ENCODE assay signal across 21 mouse cellular contexts in the genomic region with DNA sequence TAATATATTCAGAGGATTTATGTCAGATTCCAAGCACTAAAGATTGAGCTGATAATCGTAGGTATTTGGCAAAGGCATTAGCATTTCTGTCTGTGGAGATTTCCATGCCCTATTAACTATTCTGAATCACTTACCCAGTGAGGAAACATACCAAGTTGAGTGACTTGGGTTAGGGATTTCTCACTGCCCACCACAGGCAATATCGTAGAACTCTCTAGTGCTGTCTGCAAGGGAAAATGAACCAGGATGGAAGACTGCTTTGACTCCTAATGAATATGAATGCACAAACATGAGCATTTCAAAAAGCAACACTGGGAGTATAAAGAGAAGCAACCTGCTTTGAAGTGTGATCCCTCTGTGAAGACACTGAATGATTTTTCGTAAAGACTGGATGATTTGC.
A peak's percentile ranks its signal among the peaks of the same experiment; 100 is the strongest.
DNase-seq lines count a peak whose midpoint lies in the region; ATAC-seq and TF ChIP-seq lines count a peak whose summit lies in the region.
"Had no signal": no experiment of that assay in that cellular context is flagged by ENCODE, and none has a peak within 500 bp of the region (broad histone marks: within the 10 kb centered on the region; RNA-seq: fewer than 3 reads in every experiment).

No protein-coding gene starts in this region.

- DNase-seq in kidney, adult 9 months, result peak; percentile 7
- DNase-seq in kidney, postnatal 4 days, result no peak
- peak; percentile 62 for DNase-seq in brain, embryonic 14.5 days (ENCODE audit: low read depth)
- peak; percentile 1 for DNase-seq in embryo, embryonic 9.5 days (ENCODE audit: extremely low spot score)
- DNase-seq in midbrain, embryonic 14.5 days, result peak; percentile 44
- DNase-seq in urinary bladder, postnatal 4 days (ENCODE audit: low spot score in 2 of 2), result no peak
- DNase-seq: adrenal gland, postnatal 14 days; cerebellum, adult 18-20 months; cerebellum, adult 9-11 months; gastrocnemius, postnatal 36 days; heart, adult 18-20 months; heart, postnatal 14 days had no signal

- peaks cover 4% of the 10 kb centered on the region; the same call in 1 of the 2 replicates for H3K4me1 ChIP-seq in midbrain, embryonic 14.5 days (ENCODE audit: control insufficient read depth, insufficient read depth, low read length)
- H3K4me1 ChIP-seq: embryonic facial prominence, embryonic 12.5 days; heart, embryonic 10.5 days; hindbrain, embryonic 13.5 days had no signal

- no peak for ATAC-seq in midbrain, embryonic 14.5 days (ENCODE audit: low FRiP score, low TSS enrichment)
- no peak for ATAC-seq in erythroid progenitor cell, adult 5-6 weeks (replicated peaks; ENCODE audit: low FRiP score, poor library complexity, severe bottlenecking)
- ATAC-seq: activated CD4-positive, CD25-positive, alpha-beta regulatory T cell, adult 4 months; forebrain, embryonic 14.5 days; hindbrain, postnatal 0 days; Patski had no signal

- no peak for TF ChIP-seq POLR2A in brain, embryonic 14.5 days (IDR thresholded peaks at IDR 0.05; ENCODE audit: borderline replicate concordance, extremely low read depth, insufficient read depth, insufficient read length, poor library complexity, severe bottlenecking)

- H3K27ac ChIP-seq in midbrain, embryonic 14.5 days (replicated peaks; ENCODE audit: low read depth, low read length), result no peak overlapping the region
- H3K27ac ChIP-seq: embryonic facial prominence, embryonic 12.5 days; heart, embryonic 10.5 days; hindbrain, embryonic 13.5 days; hindbrain, postnatal 0 days had no signal

- no peak overlapping the region for H3K4me3 ChIP-seq in midbrain, embryonic 14.5 days (replicated peaks; ENCODE audit: low read depth, low read length)
- H3K4me3 ChIP-seq: embryonic facial prominence, embryonic 12.5 days; heart, embryonic 10.5 days; hindbrain, embryonic 13.5 days had no signal

- no peak overlapping the region for H3K9ac ChIP-seq in midbrain, embryonic 14.5 days (replicated peaks; ENCODE audit: low read length)
- H3K9ac ChIP-seq: embryonic facial prominence, embryonic 12.5 days; hindbrain, embryonic 13.5 days had no signal

- TF ChIP-seq CTCF in brain, embryonic 14.5 days (IDR thresholded peaks at IDR 0.05; ENCODE audit: borderline replicate concordance, extremely low read depth, insufficient read depth, insufficient read length), result no peak

- 4% methylated on average over 3 of the region's 3 CpGs for WGBS in midbrain, embryonic 14.5 days

- no peaks in the 10 kb centered on the region for H3K36me3 ChIP-seq in midbrain, embryonic 14.5 days (ENCODE audit: control insufficient read depth, insufficient read depth, low read length)
- H3K36me3 ChIP-seq: embryonic facial prominence, embryonic 12.5 days; heart, embryonic 10.5 days; hindbrain, embryonic 13.5 days had no signal

- no peaks in the 10 kb centered on the region for H3K9me3 ChIP-seq in midbrain, embryonic 14.5 days (ENCODE audit: control insufficient read depth, low read length)
- H3K9me3 ChIP-seq: embryonic facial prominence, embryonic 12.5 days; heart, embryonic 10.5 days; hindbrain, embryonic 13.5 days had no signal

- H3K4me2 ChIP-seq in midbrain, embryonic 14.5 days (ENCODE audit: low read length), result no peak overlapping the region
- H3K4me2 ChIP-seq: embryonic facial prominence, embryonic 12.5 days; hindbrain, embryonic 13.5 days had no signal

- H3K27me3 ChIP-seq in midbrain, embryonic 14.5 days (ENCODE audit: control insufficient read depth, insufficient read depth, low read length), result no peaks in the 10 kb centered on the region
- H3K27me3 ChIP-seq: CH12.LX; embryonic facial prominence, embryonic 12.5 days; hindbrain, embryonic 13.5 days; Patski had no signal

Comparison
In these comparisons a context has a peak if more than half of its experiments do, and no peak if none do; other contexts are left out.
1. DNase-seq: peak in kidney, adult 9 months (single experiment), brain, embryonic 14.5 days (single experiment), embryo, embryonic 9.5 days (single experiment) and midbrain, embryonic 14.5 days (single experiment); none in kidney, postnatal 4 days (0 of 2) and urinary bladder, postnatal 4 days (0 of 2).